Mouse (Mus musculus) hindbrain, embryonic 14.5 days (tissue): Measurements from ENCODE around the gene Bzw1. TPM values are rescaled to one million over a fixed set of nuclear protein-coding genes. Genes with fewer than 3 reads are reported as not detected.

ENCODE experiments used
- ATAC-seq: fragments of 200-750 bp; cut with Nextera tagmentation; 2 replicates; pipeline ENCODE4 v1.8.0; 2017; ENCODE audit warnings: moderate number of reproducible peaks, mild to moderate bottlenecking, moderate TSS enrichment, moderate library complexity; ENCODE audit not compliant: low FRiP score
- DNase-seq: peaks from one replicate; pipeline ENCODE4 v3.0.0-alpha.2; 2015; ENCODE audit warnings: low spot score
- H3K27ac ChIP-seq: fragments of 300-500 bp; sonication (generic); 2 replicates; pipeline ENCODE4 v1.5.1; 2014; ENCODE audit warnings: mild to moderate bottlenecking, moderate library complexity
- H3K27me3 ChIP-seq: fragments of 300-500 bp; sonication (generic); 2 replicates; pipeline ENCODE4 v1.6.1; 2014; ENCODE audit warnings: mild to moderate bottlenecking, low read length, mixed read lengths; ENCODE audit not compliant: control insufficient read depth, insufficient read depth
- H3K36me3 ChIP-seq: fragments of 300-500 bp; sonication (generic); replicated peaks from 2 replicates; pipeline ENCODE4 v1.6.1; 2014; ENCODE audit not compliant: control insufficient read depth, insufficient read depth
- H3K4me1 ChIP-seq: fragments of 300-500 bp; sonication (generic); replicated peaks from 2 replicates; pipeline ENCODE4 v1.6.1; 2014; ENCODE audit warnings: antibody characterized with exemption, low read length, mixed read lengths; ENCODE audit not compliant: control insufficient read depth, insufficient read depth
- H3K4me2 ChIP-seq: fragments of 300-500 bp; sonication (generic); replicated peaks from 2 replicates; pipeline ENCODE4 v1.6.1; 2014; ENCODE audit warnings: mild to moderate bottlenecking, moderate library complexity
- H3K4me3 ChIP-seq: fragments of 300-500 bp; sonication (generic); replicated peaks from 2 replicates; pipeline ENCODE4 v1.5.1; 2014; ENCODE audit warnings: mild to moderate bottlenecking, low read length
- H3K9ac ChIP-seq: fragments of 300-500 bp; sonication (generic); 2 replicates; pipeline ENCODE4 v1.6.1; 2014
- H3K9me3 ChIP-seq: fragments of 300-500 bp; sonication (generic); 2 replicates; pipeline ENCODE4 v1.6.1; 2016; ENCODE audit warnings: low read length; ENCODE audit not compliant: control insufficient read depth
- WGBS: fragments of 180-500 bp; shearing (Covaris S2); extraction: QIAGEN DNeasy Blood & Tissue Kit; methylation state at CpG from one replicate; pipeline ENCODE4 v1.1.7; 2014; 5-methylcytosine and 5-hydroxymethylcytosine counted together
- polyA plus RNA-seq: library from polyadenylated mRNA; unstranded; fragments of >200 nt; fragmentation: Nextera tagmentation; extraction: Ambion mirVana; gene quantifications from 2 replicates; pipeline ENCODE4 v1.2.1, GENCODE M21; 2014

The Bzw1 gene
- polyA plus RNA-seq: 372 and 407 TPM in 2 replicates

DNA sequence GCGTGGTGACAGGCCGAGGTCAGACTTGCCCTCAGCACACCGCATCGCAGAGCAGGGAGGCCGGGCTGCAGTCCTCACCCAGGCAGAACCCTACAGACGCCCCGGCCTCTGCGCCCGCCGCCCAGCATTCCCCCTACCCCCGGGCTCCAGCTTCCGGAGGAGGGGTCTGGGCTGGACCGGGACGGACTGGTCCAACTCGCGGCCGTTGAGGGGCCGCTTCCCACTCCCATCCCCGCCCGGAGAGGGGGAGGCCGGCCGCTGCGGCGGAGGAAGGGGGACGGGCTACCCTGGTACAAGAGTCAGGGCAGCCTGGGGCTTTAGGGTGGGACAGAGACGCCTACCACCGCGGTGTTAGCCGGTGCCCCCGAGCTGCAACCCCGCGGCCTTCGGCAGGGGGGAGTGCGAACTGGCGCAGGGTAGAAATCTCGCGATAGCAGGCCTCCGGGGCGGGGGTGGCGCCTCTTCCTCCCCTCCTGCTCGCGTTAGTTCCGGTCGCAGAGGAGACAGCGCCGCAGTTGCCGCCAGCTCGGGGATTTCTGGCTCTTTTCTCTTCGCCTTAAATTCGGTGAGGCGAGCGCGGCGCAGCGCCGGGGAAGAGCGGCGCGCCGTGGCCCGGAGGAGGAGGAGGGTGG is at the start of gene Bzw1:
Bzw1 (plus strand) TSS at position 247 of the 632 bp plus-strand sequence.
- Histone ChIP-seq H3K4me2 (peak within 1 kb of the TSS; percentile 60), H3K27ac (peak within 1 kb of the TSS; percentile 100), H3K4me3 (peak within 1 kb of the TSS; percentile 94), H3K9ac (peak within 1 kb of the TSS; percentile 98), H3K4me1 (peaks cover 17% of the 10 kb centered on the region), H3K36me3 (peaks cover 34% of the 10 kb centered on the region), H3K9me3 (no peaks in the 10 kb centered on the region), H3K27me3 (no peaks in the 10 kb centered on the region)
- 0% methylated on average over 44 of the region's 61 CpGs for WGBS
- DNase-seq (peak; percentile 92), ATAC-seq (peak; percentile 98)

DNA sequence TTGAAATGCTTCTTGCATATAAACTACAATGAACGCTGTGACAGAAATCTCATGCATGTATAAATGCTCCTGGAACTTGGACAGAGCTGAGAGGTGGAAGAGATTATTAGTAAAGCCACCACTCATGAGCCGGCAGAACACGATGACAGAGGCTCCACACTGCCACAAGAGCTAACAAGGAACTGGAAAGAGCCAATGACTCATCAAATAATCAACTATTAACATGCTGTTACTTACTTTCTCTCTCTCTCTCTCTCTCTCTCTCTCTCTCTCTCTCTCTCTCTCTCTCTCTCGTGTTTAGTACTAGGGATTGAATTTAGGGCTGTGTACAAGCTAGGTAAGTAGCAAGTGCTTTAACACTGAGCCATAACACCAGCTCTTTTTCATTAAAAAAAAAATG is 48.8 kb upstream of the Bzw1 start:
- 86% methylated on average over 4 of the region's 4 CpGs for WGBS
- Histone ChIP-seq H3K9ac (no peak overlapping the region), H3K27ac (no peak overlapping the region), H3K27me3 (no peaks in the 10 kb centered on the region), H3K4me1 (no peaks in the 10 kb centered on the region), H3K36me3 (no peaks in the 10 kb centered on the region), H3K9me3 (no peaks in the 10 kb centered on the region), H3K4me3 (no peak overlapping the region), H3K4me2 (no peak overlapping the region)
- ATAC-seq (no peak), DNase-seq (no peak)

DNA sequence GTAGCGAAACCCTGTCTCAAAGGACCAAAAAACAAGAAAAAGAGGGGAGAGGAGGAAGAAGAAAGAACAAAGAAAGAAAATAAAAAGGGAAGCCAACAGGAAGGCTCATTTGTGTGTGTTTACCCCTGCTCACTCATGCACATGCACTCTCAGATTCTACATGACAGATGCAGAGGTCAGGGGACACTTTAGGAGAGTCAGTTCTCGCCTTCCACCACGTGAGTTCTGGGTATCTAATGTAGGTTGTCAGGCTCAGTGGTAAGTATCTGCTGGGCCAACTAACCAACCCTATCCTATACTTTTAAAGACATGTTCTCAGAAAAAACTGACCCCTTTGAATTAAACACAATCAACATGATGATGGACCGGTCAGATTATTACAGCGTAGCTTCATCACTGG is 48.1 kb upstream of the Bzw1 start:
- WGBS: 72% methylated on average over 5 of the region's 5 CpGs
- Histone ChIP-seq H3K4me3 (no peak overlapping the region), H3K9me3 (no peaks in the 10 kb centered on the region), H3K27ac (no peak overlapping the region), H3K4me1 (no peaks in the 10 kb centered on the region), H3K4me2 (no peak overlapping the region), H3K9ac (no peak overlapping the region), H3K27me3 (no peaks in the 10 kb centered on the region), H3K36me3 (no peaks in the 10 kb centered on the region)
- ATAC-seq (no peak), DNase-seq (no peak)

DNA sequence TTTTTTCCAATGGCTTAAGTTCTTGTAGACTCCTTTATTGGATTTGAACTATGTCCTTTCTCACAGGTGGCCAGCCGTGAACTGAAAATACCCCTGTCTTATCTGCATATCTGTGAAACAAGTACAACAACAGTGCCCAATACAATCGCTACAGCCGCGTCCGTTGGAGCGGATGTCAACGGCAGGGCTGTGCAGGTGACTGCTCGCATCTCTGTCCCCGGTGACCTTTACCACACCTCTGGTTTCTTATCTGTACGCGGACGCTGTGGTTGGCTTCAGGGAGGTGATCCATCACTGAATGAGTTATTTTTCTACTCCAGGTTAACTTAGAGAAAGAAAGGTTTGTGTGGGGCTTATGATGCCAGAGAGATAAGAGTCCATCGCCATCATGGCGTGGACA is 46.5 kb upstream of the Bzw1 start:
- 93% methylated on average over 14 of the region's 14 CpGs for WGBS

DNA sequence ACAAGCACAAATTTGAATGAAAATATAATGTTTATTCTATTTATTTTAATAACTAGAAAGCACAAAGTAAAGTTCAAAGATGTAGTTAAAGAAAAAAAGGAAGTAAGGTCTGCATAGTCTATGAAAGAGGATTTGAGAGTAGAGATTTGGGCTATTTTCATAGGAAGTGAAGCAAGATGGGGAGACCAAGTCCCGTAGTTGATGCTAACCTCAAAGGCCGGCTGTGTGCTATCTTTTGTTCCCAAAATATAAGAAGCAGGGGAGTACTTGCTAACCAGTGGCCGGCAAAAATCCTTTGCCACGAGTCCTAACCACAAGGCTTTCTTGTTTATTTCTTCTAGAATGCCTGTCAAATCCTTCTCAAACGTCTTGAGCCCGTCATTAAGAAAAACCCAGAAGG is 44.0 kb upstream of the Bzw1 start:
- no peaks in the 10 kb centered on the region for H3K36me3 ChIP-seq
- H3K9me3 ChIP-seq: no peaks in the 10 kb centered on the region
- H3K27ac ChIP-seq: no peak overlapping the region
- WGBS: 89% methylated on average over 6 of the region's 6 CpGs
- H3K27me3 ChIP-seq: no peaks in the 10 kb centered on the region
- ATAC-seq: no peak
- no peak for DNase-seq
- no peak overlapping the region for H3K4me2 ChIP-seq
- no peaks in the 10 kb centered on the region for H3K4me1 ChIP-seq
- no peak overlapping the region for H3K9ac ChIP-seq
- no peak overlapping the region for H3K4me3 ChIP-seq

More for the DNA sequence above, 46.5 kb upstream of the Bzw1 start:
- Histone ChIP-seq H3K27ac (no peak overlapping the region), H3K9ac (no peak overlapping the region), H3K4me1 (no peaks in the 10 kb centered on the region), H3K4me3 (no peak overlapping the region), H3K9me3 (no peaks in the 10 kb centered on the region), H3K27me3 (no peaks in the 10 kb centered on the region), H3K36me3 (no peaks in the 10 kb centered on the region), H3K4me2 (no peak overlapping the region)
- DNase-seq (no peak), ATAC-seq (no peak)

DNA sequence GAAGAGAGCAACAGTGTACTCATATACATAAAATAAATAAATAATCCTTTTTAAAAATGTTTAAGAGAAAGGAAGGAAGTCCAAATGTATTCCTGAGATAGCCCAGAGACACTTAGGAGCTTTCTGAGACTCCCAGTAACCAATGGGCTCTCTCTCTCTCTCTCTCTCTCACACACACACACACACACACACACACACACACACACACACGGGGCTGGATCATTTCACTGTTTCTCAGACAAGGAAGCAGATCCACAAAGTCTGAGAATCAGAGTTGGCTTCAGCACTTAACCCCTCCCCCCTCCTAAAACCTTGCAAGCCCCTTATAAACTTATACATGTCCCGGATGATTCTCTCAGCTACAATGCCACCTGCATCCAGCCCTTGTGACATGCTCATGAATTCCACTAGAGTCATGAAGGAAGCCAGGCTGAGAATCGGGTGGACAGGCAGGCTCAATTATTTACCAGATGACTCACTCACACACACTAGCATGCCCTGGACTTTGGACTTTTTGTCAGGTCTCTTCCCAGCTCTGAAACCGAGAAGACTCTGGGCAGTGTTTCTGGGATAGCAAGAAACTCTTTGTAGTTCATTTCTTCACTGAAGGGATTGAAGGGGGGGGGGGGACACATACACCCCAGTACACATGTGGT is 39.3 kb upstream of the Bzw1 start:
- H3K27ac ChIP-seq: no peak overlapping the region
- no peaks in the 10 kb centered on the region for H3K27me3 ChIP-seq
- DNase-seq (no peak), ATAC-seq (no peak)
- no peak overlapping the region for H3K4me3 ChIP-seq
- no peaks in the 10 kb centered on the region for H3K4me1 ChIP-seq
- H3K36me3 ChIP-seq: no peaks in the 10 kb centered on the region
- H3K9me3 ChIP-seq: no peaks in the 10 kb centered on the region
- no peak overlapping the region for H3K4me2 ChIP-seq
- H3K9ac ChIP-seq: no peak overlapping the region
- WGBS: 67% methylated on average over 4 of the region's 4 CpGs

DNA sequence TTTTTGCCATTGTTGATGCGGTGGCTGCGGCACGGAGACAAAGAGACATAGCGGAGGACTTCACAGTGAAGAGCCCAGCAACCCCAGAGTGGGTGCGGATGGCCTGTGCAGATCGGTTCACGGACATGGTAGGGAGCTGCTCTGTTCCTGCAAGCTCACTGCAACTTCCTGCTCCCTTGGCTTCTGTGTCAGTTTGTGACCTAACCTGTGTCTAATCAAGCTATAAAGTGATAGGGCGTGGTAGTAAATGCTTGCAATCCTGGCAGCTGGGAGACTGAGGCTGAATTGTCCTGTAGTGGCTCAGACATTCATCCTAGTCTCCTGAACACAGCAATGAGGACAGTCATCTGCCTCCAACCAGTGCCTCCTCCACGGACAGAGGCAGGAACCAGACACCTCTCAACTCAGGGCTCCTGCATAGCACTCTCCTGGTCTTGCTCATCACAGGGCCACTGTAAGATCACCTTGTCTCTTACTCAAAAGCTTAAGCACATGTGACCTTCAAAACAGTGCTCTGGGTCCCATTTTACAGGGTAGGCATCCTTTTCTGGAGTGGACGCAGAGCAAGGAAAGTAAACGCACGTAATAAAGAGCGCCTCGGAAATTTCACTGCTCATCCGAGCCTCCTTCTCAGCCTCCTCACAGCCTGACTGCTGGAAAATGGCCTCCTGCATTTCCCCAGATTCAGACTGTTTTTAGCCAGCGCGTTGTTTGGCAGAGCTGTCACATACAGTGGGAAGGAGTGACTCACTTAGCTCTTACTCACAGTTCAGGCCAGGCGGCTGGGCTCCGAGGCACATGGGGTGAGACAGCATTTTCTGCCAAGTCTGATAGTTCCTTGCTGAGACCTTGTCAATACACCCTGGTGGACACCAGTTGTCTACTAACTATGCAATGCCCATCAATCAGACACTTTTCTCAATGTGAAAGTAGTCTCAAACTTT is 33.5 kb upstream of the Bzw1 start:
- ATAC-seq (no peak), DNase-seq (no peak)
- H3K27me3 ChIP-seq: no peaks in the 10 kb centered on the region
- no peak overlapping the region for H3K4me3 ChIP-seq
- H3K4me2 ChIP-seq: no peak overlapping the region
- H3K27ac ChIP-seq: no peak overlapping the region
- H3K4me1 ChIP-seq: no peaks in the 10 kb centered on the region
- WGBS: 86% methylated on average over 19 of the region's 19 CpGs
- no peaks in the 10 kb centered on the region for H3K9me3 ChIP-seq
- H3K9ac ChIP-seq: no peak overlapping the region
- no peaks in the 10 kb centered on the region for H3K36me3 ChIP-seq

DNA sequence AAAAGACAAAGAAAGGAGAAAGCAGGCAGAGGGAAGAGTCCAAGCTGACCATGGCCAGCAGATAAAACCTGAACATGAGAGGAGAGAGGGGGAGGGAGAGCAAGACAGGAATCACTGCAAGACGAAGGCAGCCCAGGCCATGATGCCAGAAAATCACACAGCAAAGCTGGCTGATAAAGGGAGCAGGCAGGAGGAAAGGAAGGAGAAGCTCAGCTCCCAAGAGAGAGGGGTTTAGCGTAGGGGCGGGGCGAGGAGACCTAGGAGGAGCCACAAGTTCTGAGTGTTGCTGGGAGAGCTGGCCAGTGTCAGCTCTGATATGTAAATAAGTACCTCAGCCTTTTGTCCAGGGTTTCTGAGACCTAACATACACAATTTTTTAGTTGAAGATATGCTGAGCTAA is 30.4 kb upstream of the Bzw1 start:
- Histone ChIP-seq H3K27ac (no peak overlapping the region), H3K36me3 (no peaks in the 10 kb centered on the region), H3K9me3 (no peaks in the 10 kb centered on the region)

DNA sequence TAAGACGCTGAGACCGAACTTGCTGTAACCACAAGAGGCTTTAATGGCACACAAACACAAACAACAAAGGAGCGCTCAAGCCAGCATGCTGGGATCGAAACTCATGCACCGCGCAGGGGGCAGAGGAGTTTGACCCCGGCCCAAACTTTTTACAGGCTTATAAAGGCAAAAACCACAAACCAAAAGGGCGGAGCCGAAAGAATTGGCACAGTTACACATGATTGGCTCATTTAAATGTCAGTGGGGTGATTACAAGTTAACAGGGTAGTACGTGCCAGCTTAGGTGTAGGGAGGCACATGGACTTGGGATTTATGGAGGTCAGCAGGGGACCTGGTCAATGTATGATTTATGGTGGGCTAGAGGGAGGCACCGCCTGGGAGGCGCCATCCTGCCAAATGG is 28.1 kb upstream of the Bzw1 start:
- no peaks in the 10 kb centered on the region for H3K27me3 ChIP-seq
- ATAC-seq: no peak
- H3K4me1 ChIP-seq: no peaks in the 10 kb centered on the region
- no peak overlapping the region for H3K9ac ChIP-seq
- H3K4me3 ChIP-seq: no peak overlapping the region
- no peak for DNase-seq
- H3K9me3 ChIP-seq: no peaks in the 10 kb centered on the region
- H3K36me3 ChIP-seq: no peaks in the 10 kb centered on the region
- H3K4me2 ChIP-seq: no peak overlapping the region
- H3K27ac ChIP-seq: no peak overlapping the region
- WGBS: 90% methylated on average over 12 of the region's 12 CpGs

More for the DNA sequence above, 30.4 kb upstream of the Bzw1 start:
- Histone ChIP-seq H3K9ac (no peak overlapping the region), H3K4me2 (no peak overlapping the region), H3K27me3 (no peaks in the 10 kb centered on the region), H3K4me1 (no peaks in the 10 kb centered on the region), H3K4me3 (no peak overlapping the region)
- WGBS: 48% methylated on average over 4 of the region's 4 CpGs
- no peak for DNase-seq
- no peak for ATAC-seq
